Comparison of ENCODE assay signal across 8 mouse cellular contexts in genomic region chr3:86844804-86845481, GRCm38 (mm10).
DNase-seq lines count a peak whose midpoint lies in the region; ATAC-seq and TF ChIP-seq lines count a peak whose summit lies in the region.

No protein-coding gene starts in this region.

- no peak overlapping the region for H3K4me3 ChIP-seq in heart, embryonic 14.5 days (ENCODE audit: control insufficient read depth in 1 of 2, insufficient read depth in 1 of 2, low read depth in 1 of 2, low read length in 2 of 2)
- H3K4me3 ChIP-seq in heart, embryonic 12.5 days: no peak overlapping the region
- H3K4me3 ChIP-seq in hindbrain, embryonic 13.5 days: peak overlapping the region; percentile 15
- H3K4me3 ChIP-seq in neural tube, embryonic 14.5 days (ENCODE audit: low read depth, low read length): peak overlapping the region; percentile 14; the same call in 1 of the 2 replicates

- TF ChIP-seq POLR2A in brain, embryonic 14.5 days (IDR thresholded peaks at IDR 0.05; ENCODE audit: borderline replicate concordance, extremely low read depth, insufficient read depth, insufficient read length, poor library complexity, severe bottlenecking): no peak

- no peaks in the 10 kb centered on the region; the same call in 1 of the 2 replicates for H3K9me3 ChIP-seq in heart, embryonic 14.5 days (ENCODE audit: control insufficient read depth, low read length)
- H3K9me3 ChIP-seq in heart, embryonic 12.5 days (replicated peaks): 0 out of 2 replicates have a peak, but pooled peaks cover 5% of the 10 kb centered on the region
- H3K9me3 ChIP-seq in hindbrain, embryonic 13.5 days: no peaks in the 10 kb centered on the region
- H3K9me3 ChIP-seq in neural tube, embryonic 14.5 days (ENCODE audit: control insufficient read depth, low read length): no peaks in the 10 kb centered on the region

- H3K9ac ChIP-seq in heart, embryonic 14.5 days (ENCODE audit: low read length): no peak overlapping the region
- H3K9ac ChIP-seq in heart, embryonic 12.5 days: no peak overlapping the region
- H3K9ac ChIP-seq in hindbrain, embryonic 13.5 days: peak overlapping the region; percentile 59; the same call in 1 of the 2 replicates
- peak overlapping the region; percentile 22; the same call in 1 of the 2 replicates for H3K9ac ChIP-seq in neural tube, embryonic 14.5 days (replicated peaks; ENCODE audit: low read depth, low read length)

- H3K27me3 ChIP-seq in heart, embryonic 14.5 days (ENCODE audit: control insufficient read depth, insufficient read depth, low read length): no peaks in the 10 kb centered on the region
- no peaks in the 10 kb centered on the region for H3K27me3 ChIP-seq in heart, embryonic 12.5 days (replicated peaks)
- no peaks in the 10 kb centered on the region for H3K27me3 ChIP-seq in hindbrain, embryonic 13.5 days
- no peaks in the 10 kb centered on the region for H3K27me3 ChIP-seq in neural tube, embryonic 14.5 days (ENCODE audit: control insufficient read depth, insufficient read depth, low read length)

- H3K36me3 ChIP-seq in heart, embryonic 14.5 days (ENCODE audit: control insufficient read depth, insufficient read depth, low read length): no peaks in the 10 kb centered on the region
- no peaks in the 10 kb centered on the region for H3K36me3 ChIP-seq in heart, embryonic 12.5 days
- no peaks in the 10 kb centered on the region for H3K36me3 ChIP-seq in hindbrain, embryonic 13.5 days
- no peaks in the 10 kb centered on the region for H3K36me3 ChIP-seq in neural tube, embryonic 14.5 days (ENCODE audit: control insufficient read depth, insufficient read depth, low read length)

- no peak for ATAC-seq in heart, embryonic 14.5 days (ENCODE audit: insufficient number of reproducible peaks, insufficient read depth, low FRiP score, low read depth)
- no peak for ATAC-seq in heart, embryonic 12.5 days (ENCODE audit: insufficient number of reproducible peaks, low FRiP score)
- peak; percentile 86 for ATAC-seq in hindbrain, embryonic 13.5 days (ENCODE audit: low FRiP score)
- peak; percentile 87 for ATAC-seq in neural tube, embryonic 14.5 days (ENCODE audit: low read depth)

- 0 out of 2 replicates have a peak overlapping the region, but pooled peaks have one; percentile 16 for H3K4me2 ChIP-seq in heart, embryonic 14.5 days (ENCODE audit: low read length)
- no peak overlapping the region for H3K4me2 ChIP-seq in heart, embryonic 12.5 days
- peak overlapping the region; percentile 45 for H3K4me2 ChIP-seq in hindbrain, embryonic 13.5 days
- peak overlapping the region; percentile 41 for H3K4me2 ChIP-seq in neural tube, embryonic 14.5 days (ENCODE audit: low read depth, low read length)

- no peaks in the 10 kb centered on the region for H3K4me1 ChIP-seq in heart, embryonic 14.5 days (ENCODE audit: control insufficient read depth in 2 of 2, insufficient read depth in 2 of 2, low read length in 2 of 2)
- H3K4me1 ChIP-seq in heart, embryonic 12.5 days (replicated peaks): 0 out of 2 replicates have a peak, but pooled peaks cover 2% of the 10 kb centered on the region
- peaks cover 45% of the 10 kb centered on the region for H3K4me1 ChIP-seq in hindbrain, embryonic 13.5 days (replicated peaks)
- peaks cover 30% of the 10 kb centered on the region for H3K4me1 ChIP-seq in neural tube, embryonic 14.5 days (ENCODE audit: control insufficient read depth, insufficient read depth, low read length)

- 26% methylated on average over 8 of the region's 8 CpGs for WGBS in heart, embryonic 14.5 days
- WGBS in heart, embryonic 12.5 days: 25% methylated on average over 8 of the region's 8 CpGs
- WGBS in hindbrain, embryonic 13.5 days: 2% methylated on average over 8 of the region's 8 CpGs
- 3% methylated on average over 8 of the region's 8 CpGs for WGBS in neural tube, embryonic 14.5 days

- H3K27ac ChIP-seq in heart, embryonic 14.5 days (replicated peaks in 1 of 2; ENCODE audit: control insufficient read depth in 1 of 2, insufficient read depth in 1 of 2, low read depth in 2 of 2, low read length in 2 of 2): no peak overlapping the region
- no peak overlapping the region for H3K27ac ChIP-seq in heart, embryonic 12.5 days (ENCODE audit: poor library complexity, severe bottlenecking)
- peak overlapping the region; percentile 82 for H3K27ac ChIP-seq in hindbrain, embryonic 13.5 days
- H3K27ac ChIP-seq in neural tube, embryonic 14.5 days (ENCODE audit: low read depth, low read length): peak overlapping the region; percentile 76

- DNase-seq in brain, embryonic 14.5 days (ENCODE audit: low read depth): peak; percentile 97
- no peak for DNase-seq in adrenal gland, adult 8-10 months
- DNase-seq in adrenal gland, postnatal 25 days: no peak
- no peak for DNase-seq in kidney, adult 8-10 months

- no peak for TF ChIP-seq CTCF in brain, embryonic 14.5 days (IDR thresholded peaks at IDR 0.05; ENCODE audit: borderline replicate concordance, extremely low read depth, insufficient read depth, insufficient read length)

Comparison
In these comparisons a context has a peak if more than half of its experiments do, and no peak if none do; other contexts are left out.
1. ATAC-seq: peak in hindbrain, embryonic 13.5 days (single experiment) and neural tube, embryonic 14.5 days (single experiment); none in heart, embryonic 14.5 days (single experiment) and heart, embryonic 12.5 days (single experiment).
2. H3K27ac ChIP-seq: peak in hindbrain, embryonic 13.5 days (single experiment) and neural tube, embryonic 14.5 days (single experiment); none in heart, embryonic 14.5 days (0 of 2) and heart, embryonic 12.5 days (single experiment).
3. H3K4me3 ChIP-seq: peak in hindbrain, embryonic 13.5 days (single experiment) and neural tube, embryonic 14.5 days (single experiment); none in heart, embryonic 14.5 days (0 of 2) and heart, embryonic 12.5 days (single experiment).
4. H3K9ac ChIP-seq: peak in hindbrain, embryonic 13.5 days (single experiment) and neural tube, embryonic 14.5 days (single experiment); none in heart, embryonic 14.5 days (single experiment) and heart, embryonic 12.5 days (single experiment).